Mouse (Mus musculus): ENCODE results near the gene Tcfl5. TPM values are rescaled to one million over a fixed set of nuclear protein-coding genes. Genes with fewer than 3 reads are reported as not detected.

Tcfl5 gene
- polyA plus RNA-seq, 1 experiment from 2014 or later = 0.12 TPM

GRCm38 (mm10) chr2:180611882-180612281 lies 30.6 kb downstream of the Tcfl5 start:
- Histone ChIP-seq H3K9ac (ENCODE audit: low read length) (no peak overlapping the region), H3K27me3 (ENCODE audit: control insufficient read depth, insufficient read depth, low read length) (no peaks in the 10 kb centered on the region), H3K4me3 (replicated peaks; ENCODE audit: low read length) (no peak overlapping the region), H3K27ac (ENCODE audit: low read length) (no peak overlapping the region), H3K36me3 (ENCODE audit: control insufficient read depth, insufficient read depth, low read length) (no peaks in the 10 kb centered on the region), H3K4me1 (ENCODE audit: control insufficient read depth, insufficient read depth, low read length) (no peaks in the 10 kb centered on the region), H3K9me3 (replicated peaks; ENCODE audit: control insufficient read depth, low read length) (no peaks in the 10 kb centered on the region), H3K4me2 (ENCODE audit: low read depth, low read length) (no peak overlapping the region)
- no peak for ATAC-seq (ENCODE audit: insufficient read depth, low FRiP score)
- 68% methylated on average over 2 of the region's 2 CpGs for WGBS

- H3K27ac ChIP-seq (ENCODE audit: low read length) = no peak overlapping the region
- no peaks in the 10 kb centered on the region for H3K9me3 ChIP-seq (replicated peaks; ENCODE audit: control insufficient read depth, low read length)
- no peak overlapping the region for H3K4me3 ChIP-seq (replicated peaks; ENCODE audit: low read length)
- no peak overlapping the region for H3K4me2 ChIP-seq (ENCODE audit: low read depth, low read length)
- H3K36me3 ChIP-seq (ENCODE audit: control insufficient read depth, insufficient read depth, low read length) = no peaks in the 10 kb centered on the region
- no peaks in the 10 kb centered on the region for H3K27me3 ChIP-seq (ENCODE audit: control insufficient read depth, insufficient read depth, low read length)
- peak; percentile 53; the same call in 1 of the 2 replicates for ATAC-seq (ENCODE audit: insufficient read depth, low FRiP score)
- no peaks in the 10 kb centered on the region for H3K4me1 ChIP-seq (ENCODE audit: control insufficient read depth, insufficient read depth, low read length)
- 52% methylated on average over 4 of the region's 4 CpGs for WGBS
- H3K9ac ChIP-seq (ENCODE audit: low read length) = no peak overlapping the region
Measured at GRCm38 (mm10) chr2:180610283-180610682, 32.2 kb downstream of the Tcfl5 start.

- no peak overlapping the region for H3K4me2 ChIP-seq (ENCODE audit: low read depth, low read length)
- no peak overlapping the region for H3K27ac ChIP-seq (ENCODE audit: low read length)
- peak; percentile 16; the same call in 1 of the 2 replicates for ATAC-seq (ENCODE audit: insufficient read depth, low FRiP score)
- WGBS = 56% methylated on average over 6 of the region's 6 CpGs
- H3K36me3 ChIP-seq (ENCODE audit: control insufficient read depth, insufficient read depth, low read length) = no peaks in the 10 kb centered on the region
- H3K4me1 ChIP-seq (ENCODE audit: control insufficient read depth, insufficient read depth, low read length) = no peaks in the 10 kb centered on the region
- H3K9me3 ChIP-seq (replicated peaks; ENCODE audit: control insufficient read depth, low read length) = no peaks in the 10 kb centered on the region
- H3K9ac ChIP-seq (ENCODE audit: low read length) = no peak overlapping the region
- no peak overlapping the region for H3K4me3 ChIP-seq (replicated peaks; ENCODE audit: low read length)
- no peaks in the 10 kb centered on the region for H3K27me3 ChIP-seq (ENCODE audit: control insufficient read depth, insufficient read depth, low read length)
Measured at GRCm38 (mm10) chr2:180604781-180605180, 37.7 kb downstream of the Tcfl5 start.

- Histone ChIP-seq H3K36me3 (ENCODE audit: control insufficient read depth, insufficient read depth, low read length) (no peaks in the 10 kb centered on the region), H3K4me3 (replicated peaks; ENCODE audit: low read length) (no peak overlapping the region), H3K4me1 (ENCODE audit: control insufficient read depth, insufficient read depth, low read length) (peaks cover 3% of the 10 kb centered on the region), H3K27me3 (ENCODE audit: control insufficient read depth, insufficient read depth, low read length) (peaks cover 28% of the 10 kb centered on the region), H3K9me3 (replicated peaks; ENCODE audit: control insufficient read depth, low read length) (no peaks in the 10 kb centered on the region), H3K9ac (ENCODE audit: low read length) (no peak overlapping the region), H3K4me2 (ENCODE audit: low read depth, low read length) (no peak overlapping the region), H3K27ac (ENCODE audit: low read length) (peak overlapping the region; percentile 29; the same call in 1 of the 2 replicates)
- 22% methylated on average over 9 of the region's 9 CpGs for WGBS
- no peak for ATAC-seq (ENCODE audit: insufficient read depth, low FRiP score)
Measured at GRCm38 (mm10) chr2:180600569-180601021, 41.9 kb downstream of the Tcfl5 start.

- H3K27ac ChIP-seq (ENCODE audit: low read length) = no peak overlapping the region
- ATAC-seq (ENCODE audit: insufficient read depth, low FRiP score) = no peak
Measured at GRCm38 (mm10) chr2:180598157-180598705, 44.3 kb downstream of the Tcfl5 start.

GRCm38 (mm10) chr2:180597490-180597889 lies 45.0 kb downstream of the Tcfl5 start, which contains the start of gene Col9a3:
Gene Col9a3, plus strand, starts transcription at chr2:180597790.
- H3K27me3 ChIP-seq (ENCODE audit: control insufficient read depth, insufficient read depth, low read length) = peaks cover 28% of the 10 kb centered on the region
- H3K36me3 ChIP-seq (ENCODE audit: control insufficient read depth, insufficient read depth, low read length) = peaks cover 9% of the 10 kb centered on the region; the same call in 1 of the 2 replicates
- H3K4me1 ChIP-seq (ENCODE audit: control insufficient read depth, insufficient read depth, low read length) = peaks cover 3% of the 10 kb centered on the region
- H3K9ac ChIP-seq (ENCODE audit: low read length) = peak within 1 kb of the TSS; percentile 56
- no peak for ATAC-seq (ENCODE audit: insufficient read depth, low FRiP score)
- no peak within 1 kb of the TSS for H3K27ac ChIP-seq (ENCODE audit: low read length)
- H3K4me3 ChIP-seq (replicated peaks; ENCODE audit: low read length) = peak within 1 kb of the TSS; percentile 28
- 46% methylated on average over 4 of the region's 4 CpGs for WGBS
- peak within 1 kb of the TSS; percentile 45 for H3K4me2 ChIP-seq (ENCODE audit: low read depth, low read length)
- H3K9me3 ChIP-seq (replicated peaks; ENCODE audit: control insufficient read depth, low read length) = no peaks in the 10 kb centered on the region

More at GRCm38 (mm10) chr2:180598157-180598705, 44.3 kb downstream of the Tcfl5 start:
- Histone ChIP-seq H3K9me3 (replicated peaks; ENCODE audit: control insufficient read depth, low read length) (no peaks in the 10 kb centered on the region), H3K4me3 (replicated peaks; ENCODE audit: low read length) (peak overlapping the region; percentile 28), H3K9ac (ENCODE audit: low read length) (peak overlapping the region; percentile 56), H3K36me3 (ENCODE audit: control insufficient read depth, insufficient read depth, low read length) (peaks cover 2% of the 10 kb centered on the region; the same call in 1 of the 2 replicates), H3K4me1 (ENCODE audit: control insufficient read depth, insufficient read depth, low read length) (peaks cover 3% of the 10 kb centered on the region), H3K27me3 (ENCODE audit: control insufficient read depth, insufficient read depth, low read length) (peaks cover 28% of the 10 kb centered on the region), H3K4me2 (ENCODE audit: low read depth, low read length) (peak overlapping the region; percentile 45)
- WGBS = 4% methylated on average over 41 of the region's 41 CpGs

GRCm38 (mm10) chr2:180589123-180589831 lies 53.2 kb downstream of the Tcfl5 start, which contains the start of gene Ogfr:
Gene Ogfr, plus strand, starts transcription at chr2:180589245.
- peak within 1 kb of the TSS; percentile 97 for H3K4me3 ChIP-seq (replicated peaks; ENCODE audit: low read length)
- peaks cover 9% of the 10 kb centered on the region for H3K4me1 ChIP-seq (ENCODE audit: control insufficient read depth, insufficient read depth, low read length)
- H3K27me3 ChIP-seq (ENCODE audit: control insufficient read depth, insufficient read depth, low read length) = no peaks in the 10 kb centered on the region
- H3K36me3 ChIP-seq (ENCODE audit: control insufficient read depth, insufficient read depth, low read length) = peaks cover 20% of the 10 kb centered on the region
- peak within 1 kb of the TSS; percentile 79 for H3K4me2 ChIP-seq (ENCODE audit: low read depth, low read length)
- under 1% methylated on average over 67 of the region's 67 CpGs for WGBS
- H3K9me3 ChIP-seq (replicated peaks; ENCODE audit: control insufficient read depth, low read length) = no peaks in the 10 kb centered on the region
- H3K27ac ChIP-seq (ENCODE audit: low read length) = peak within 1 kb of the TSS; percentile 90
- ATAC-seq (ENCODE audit: insufficient read depth, low FRiP score) = peak; percentile 90
- peak within 1 kb of the TSS; percentile 96 for H3K9ac ChIP-seq (ENCODE audit: low read length)

GRCm38 (mm10) chr2:180588736-180589122 lies 53.8 kb downstream of the Tcfl5 start:
- Histone ChIP-seq H3K9ac (ENCODE audit: low read length) (peak overlapping the region; percentile 96), H3K4me2 (ENCODE audit: low read depth, low read length) (peak overlapping the region; percentile 50), H3K4me3 (replicated peaks; ENCODE audit: low read length) (peak overlapping the region; percentile 97), H3K9me3 (replicated peaks; ENCODE audit: control insufficient read depth, low read length) (no peaks in the 10 kb centered on the region), H3K27me3 (ENCODE audit: control insufficient read depth, insufficient read depth, low read length) (no peaks in the 10 kb centered on the region), H3K4me1 (ENCODE audit: control insufficient read depth, insufficient read depth, low read length) (peaks cover 11% of the 10 kb centered on the region), H3K36me3 (ENCODE audit: control insufficient read depth, insufficient read depth, low read length) (peaks cover 20% of the 10 kb centered on the region), H3K27ac (ENCODE audit: low read length) (peak overlapping the region; percentile 90; the same call in 1 of the 2 replicates)
- 46% methylated on average over 6 of the region's 6 CpGs for WGBS
- peak; percentile 15; the same call in 1 of the 2 replicates for ATAC-seq (ENCODE audit: insufficient read depth, low FRiP score)

- peaks cover 8% of the 10 kb centered on the region; the same call in 1 of the 2 replicates for H3K36me3 ChIP-seq (ENCODE audit: control insufficient read depth, insufficient read depth, low read length)
- no peaks in the 10 kb centered on the region for H3K27me3 ChIP-seq (ENCODE audit: control insufficient read depth, insufficient read depth, low read length)
- H3K9ac ChIP-seq (ENCODE audit: low read length) = peak overlapping the region; percentile 94
- peak; percentile 46; the same call in 1 of the 2 replicates for ATAC-seq (ENCODE audit: insufficient read depth, low FRiP score)
- H3K4me1 ChIP-seq (ENCODE audit: control insufficient read depth, insufficient read depth, low read length) = peaks cover 11% of the 10 kb centered on the region
- WGBS = 17% methylated on average over 7 of the region's 7 CpGs
- H3K9me3 ChIP-seq (replicated peaks; ENCODE audit: control insufficient read depth, low read length) = no peaks in the 10 kb centered on the region
- H3K4me2 ChIP-seq (ENCODE audit: low read depth, low read length) = peak overlapping the region; percentile 66
- H3K27ac ChIP-seq (ENCODE audit: low read length) = no peak overlapping the region
- H3K4me3 ChIP-seq (replicated peaks; ENCODE audit: low read length) = peak overlapping the region; percentile 76
Measured at GRCm38 (mm10) chr2:180583154-180583507, 59.4 kb downstream of the Tcfl5 start.
